Mouse (Mus musculus): ENCODE measurements around the gene Krtap2-4. TPM values are rescaled to one million over a fixed set of nuclear protein-coding genes. Genes with fewer than 3 reads are reported as not detected.
"Not testable (repeated sequence)": the region's sequence is repeated elsewhere in the genome, so short reads cannot be mapped to it uniquely, and the experiment has no call there.

Krtap2-4 gene
- not detected in 2 replicates for polyA plus RNA-seq (2015; fragmentation: Nextera tagmentation; extraction: Ambion mirVana)

- no peaks in the 10 kb centered on the region for H3K36me3 ChIP-seq (ENCODE audit: control insufficient read depth, insufficient read depth, low read length)
- no peak for ATAC-seq (ENCODE audit: insufficient read depth, low FRiP score)
These were observed at the start of gene Krtap2-4 for GRCm38 (mm10) chr11:99614796-99615363. Gene Krtap2-4, minus strand, starts transcription at chr11:99614846.

GRCm38 (mm10) chr11:99662802-99663201, 48.2 kb upstream of the Krtap2-4 start:
- ATAC-seq (ENCODE audit: insufficient read depth, low FRiP score) = no peak
- Histone ChIP-seq H3K4me2 (ENCODE audit: low read depth, low read length) (no peak overlapping the region), H3K27ac (ENCODE audit: low read length) (no peak overlapping the region), H3K9ac (ENCODE audit: low read length) (no peak overlapping the region), H3K4me1 (ENCODE audit: control insufficient read depth, insufficient read depth, low read length) (no peaks in the 10 kb centered on the region), H3K9me3 (replicated peaks; ENCODE audit: control insufficient read depth, low read length) (no peaks in the 10 kb centered on the region), H3K27me3 (ENCODE audit: control insufficient read depth, insufficient read depth, low read length) (no peaks in the 10 kb centered on the region), H3K4me3 (replicated peaks; ENCODE audit: low read length) (no peak overlapping the region), H3K36me3 (ENCODE audit: control insufficient read depth, insufficient read depth, low read length) (no peaks in the 10 kb centered on the region)
- WGBS = 83% methylated on average over 10 of the region's 10 CpGs

More at GRCm38 (mm10) chr11:99614796-99615363, at the start of gene Krtap2-4:
- 60% methylated on average over 3 of the region's 3 CpGs for WGBS
- no peaks in the 10 kb centered on the region for H3K9me3 ChIP-seq (replicated peaks; ENCODE audit: control insufficient read depth, low read length)
- no peak within 1 kb of the TSS for H3K4me3 ChIP-seq (replicated peaks; ENCODE audit: low read length)
- no peak within 1 kb of the TSS for H3K27ac ChIP-seq (ENCODE audit: low read length)
- H3K4me1 ChIP-seq (ENCODE audit: control insufficient read depth, insufficient read depth, low read length) = no peaks in the 10 kb centered on the region
- H3K4me2 ChIP-seq (ENCODE audit: low read depth, low read length) = no peak within 1 kb of the TSS
- no peaks in the 10 kb centered on the region for H3K27me3 ChIP-seq (ENCODE audit: control insufficient read depth, insufficient read depth, low read length)
- no peak within 1 kb of the TSS for H3K9ac ChIP-seq (ENCODE audit: low read length)

- WGBS = 79% methylated on average over 4 of the region's 4 CpGs
- Histone ChIP-seq H3K9ac (ENCODE audit: low read length) (no peak overlapping the region), H3K4me3 (replicated peaks; ENCODE audit: low read length) (no peak overlapping the region), H3K9me3 (replicated peaks; ENCODE audit: control insufficient read depth, low read length) (no peaks in the 10 kb centered on the region), H3K4me2 (ENCODE audit: low read depth, low read length) (no peak overlapping the region), H3K4me1 (ENCODE audit: control insufficient read depth, insufficient read depth, low read length) (no peaks in the 10 kb centered on the region), H3K27me3 (ENCODE audit: control insufficient read depth, insufficient read depth, low read length) (no peaks in the 10 kb centered on the region), H3K27ac (ENCODE audit: low read length) (no peak overlapping the region), H3K36me3 (ENCODE audit: control insufficient read depth, insufficient read depth, low read length) (no peaks in the 10 kb centered on the region)
- no peak for ATAC-seq (ENCODE audit: insufficient read depth, low FRiP score)
These were observed 44.6 kb upstream of the Krtap2-4 start for GRCm38 (mm10) chr11:99659256-99659655.

- H3K4me2 ChIP-seq (ENCODE audit: low read depth, low read length); H3K36me3 ChIP-seq (ENCODE audit: control insufficient read depth, insufficient read depth, low read length); H3K9ac ChIP-seq (ENCODE audit: low read length); H3K4me1 ChIP-seq (ENCODE audit: control insufficient read depth, insufficient read depth, low read length); H3K9me3 ChIP-seq (replicated peaks; ENCODE audit: control insufficient read depth, low read length); H3K4me3 ChIP-seq (replicated peaks; ENCODE audit: low read length); H3K27ac ChIP-seq (ENCODE audit: low read length); ATAC-seq (ENCODE audit: insufficient read depth, low FRiP score); H3K27me3 ChIP-seq (ENCODE audit: control insufficient read depth, insufficient read depth, low read length): not testable (repeated sequence)
- 65% methylated on average over 10 of the region's 10 CpGs for WGBS
These were observed 43.9 kb upstream of the Krtap2-4 start, which contains the start of gene Gm11563 for GRCm38 (mm10) chr11:99658467-99659010. Gene Gm11563, minus strand, starts transcription at chr11:99658960.

- no peak overlapping the region for H3K4me3 ChIP-seq (replicated peaks; ENCODE audit: low read length)
- H3K4me1 ChIP-seq (ENCODE audit: control insufficient read depth, insufficient read depth, low read length) = no peaks in the 10 kb centered on the region
- no peak overlapping the region for H3K27ac ChIP-seq (ENCODE audit: low read length)
- H3K4me2 ChIP-seq (ENCODE audit: low read depth, low read length) = no peak overlapping the region
- no peaks in the 10 kb centered on the region for H3K27me3 ChIP-seq (ENCODE audit: control insufficient read depth, insufficient read depth, low read length)
- ATAC-seq (ENCODE audit: insufficient read depth, low FRiP score) = no peak
- no peaks in the 10 kb centered on the region for H3K36me3 ChIP-seq (ENCODE audit: control insufficient read depth, insufficient read depth, low read length)
- 46% methylated on average over 5 of the region's 5 CpGs for WGBS
- no peaks in the 10 kb centered on the region for H3K9me3 ChIP-seq (replicated peaks; ENCODE audit: control insufficient read depth, low read length)
- no peak overlapping the region for H3K9ac ChIP-seq (ENCODE audit: low read length)
These were observed 42.4 kb upstream of the Krtap2-4 start for GRCm38 (mm10) chr11:99657051-99657450.

GRCm38 (mm10) chr11:99650136-99650535, 35.5 kb upstream of the Krtap2-4 start, which contains the start of gene Gm11555:
Gene Gm11555, minus strand, starts transcription at chr11:99650236.
- H3K36me3 ChIP-seq (ENCODE audit: control insufficient read depth, insufficient read depth, low read length) = no peaks in the 10 kb centered on the region

DNA sequence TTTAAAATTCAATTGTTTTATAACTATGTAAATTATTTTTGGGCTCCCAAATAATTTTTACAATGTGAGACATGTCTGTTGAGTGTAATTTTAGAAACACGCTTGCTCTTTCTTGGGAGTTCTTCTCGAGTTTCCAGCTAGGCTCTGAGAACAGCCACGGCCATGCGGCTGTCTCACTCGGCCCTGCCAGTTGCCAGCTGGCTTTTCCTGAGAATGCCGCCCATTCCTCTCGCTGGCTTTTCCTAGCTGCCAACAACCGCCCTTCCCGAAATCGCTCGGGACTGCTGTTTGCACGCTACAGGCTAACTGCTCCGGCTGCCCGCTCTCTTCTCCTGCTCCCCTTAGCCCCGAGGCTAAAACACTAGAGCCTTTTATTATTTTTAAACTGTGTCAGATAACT, 31.8 kb upstream of the Krtap2-4 start:
- Histone ChIP-seq H3K36me3 (ENCODE audit: control insufficient read depth, insufficient read depth, low read length) (no peaks in the 10 kb centered on the region), H3K27me3 (ENCODE audit: control insufficient read depth, insufficient read depth, low read length) (no peaks in the 10 kb centered on the region), H3K4me1 (ENCODE audit: control insufficient read depth, insufficient read depth, low read length) (no peaks in the 10 kb centered on the region), H3K9ac (ENCODE audit: low read length) (no peak overlapping the region), H3K4me3 (replicated peaks; ENCODE audit: low read length) (no peak overlapping the region), H3K9me3 (replicated peaks; ENCODE audit: control insufficient read depth, low read length) (no peaks in the 10 kb centered on the region), H3K27ac (ENCODE audit: low read length) (no peak overlapping the region), H3K4me2 (ENCODE audit: low read depth, low read length) (no peak overlapping the region)
- no peak for ATAC-seq (ENCODE audit: insufficient read depth, low FRiP score)
- 84% methylated on average over 15 of the region's 15 CpGs for WGBS

More at GRCm38 (mm10) chr11:99650136-99650535, 35.5 kb upstream of the Krtap2-4 start, which contains the start of gene Gm11555:
- Histone ChIP-seq H3K4me1 (ENCODE audit: control insufficient read depth, insufficient read depth, low read length) (no peaks in the 10 kb centered on the region), H3K27me3 (ENCODE audit: control insufficient read depth, insufficient read depth, low read length) (no peaks in the 10 kb centered on the region), H3K27ac (ENCODE audit: low read length) (no peak within 1 kb of the TSS), H3K9ac (ENCODE audit: low read length) (no peak within 1 kb of the TSS), H3K9me3 (replicated peaks; ENCODE audit: control insufficient read depth, low read length) (no peaks in the 10 kb centered on the region), H3K4me3 (replicated peaks; ENCODE audit: low read length) (no peak within 1 kb of the TSS), H3K4me2 (ENCODE audit: low read depth, low read length) (no peak within 1 kb of the TSS)
- ATAC-seq (ENCODE audit: insufficient read depth, low FRiP score) = no peak
- WGBS = 86% methylated on average over 2 of the region's 2 CpGs

DNA sequence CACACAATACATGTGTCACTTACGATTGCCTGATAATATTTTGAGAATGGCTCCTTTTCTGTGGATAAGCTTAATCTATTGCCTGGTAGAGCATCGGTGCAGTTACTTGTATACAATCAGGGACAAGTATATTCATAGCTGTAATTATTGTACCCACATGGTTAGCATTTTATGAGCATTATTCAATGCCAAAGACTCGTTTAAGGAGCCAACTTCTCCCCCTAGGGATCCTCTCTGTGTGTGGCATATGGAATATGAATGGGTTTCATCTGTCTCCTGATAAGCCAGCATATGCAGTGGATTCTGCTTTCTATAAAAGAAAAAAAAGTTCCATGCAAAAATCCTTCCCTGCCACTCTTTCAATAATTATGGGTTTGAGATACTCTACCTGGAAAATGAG, 29.7 kb upstream of the Krtap2-4 start:
- Histone ChIP-seq H3K4me3 (replicated peaks; ENCODE audit: low read length) (no peak overlapping the region), H3K4me1 (ENCODE audit: control insufficient read depth, insufficient read depth, low read length) (no peaks in the 10 kb centered on the region), H3K36me3 (ENCODE audit: control insufficient read depth, insufficient read depth, low read length) (no peaks in the 10 kb centered on the region), H3K9ac (ENCODE audit: low read length) (no peak overlapping the region), H3K9me3 (replicated peaks; ENCODE audit: control insufficient read depth, low read length) (no peaks in the 10 kb centered on the region), H3K4me2 (ENCODE audit: low read depth, low read length) (no peak overlapping the region), H3K27ac (ENCODE audit: low read length) (no peak overlapping the region), H3K27me3 (ENCODE audit: control insufficient read depth, insufficient read depth, low read length) (no peaks in the 10 kb centered on the region)
- ATAC-seq (ENCODE audit: insufficient read depth, low FRiP score) = no peak
- 68% methylated on average over 3 of the region's 3 CpGs for WGBS

- not testable (repeated sequence) for H3K27ac ChIP-seq (ENCODE audit: low read length); H3K9ac ChIP-seq (ENCODE audit: low read length); H3K4me3 ChIP-seq (replicated peaks; ENCODE audit: low read length); H3K4me2 ChIP-seq (ENCODE audit: low read depth, low read length); H3K9me3 ChIP-seq (replicated peaks; ENCODE audit: control insufficient read depth, low read length); ATAC-seq (ENCODE audit: insufficient read depth, low FRiP score); H3K4me1 ChIP-seq (ENCODE audit: control insufficient read depth, insufficient read depth, low read length); H3K36me3 ChIP-seq (ENCODE audit: control insufficient read depth, insufficient read depth, low read length); H3K27me3 ChIP-seq (ENCODE audit: control insufficient read depth, insufficient read depth, low read length)
- WGBS = 80% methylated on average over 9 of the region's 9 CpGs
These were observed 29.0 kb upstream of the Krtap2-4 start, which contains the start of gene Krtap4-7 for GRCm38 (mm10) chr11:99643635-99644139. Gene Krtap4-7, minus strand, starts transcription at chr11:99644089.
